Mouse (Mus musculus) embryonic facial prominence, embryonic 12.5 days (tissue): ENCODE measurements around the gene Arid1b. TPM values are rescaled to one million over a fixed set of nuclear protein-coding genes. Genes with fewer than 3 reads are reported as not detected.
A peak's percentile ranks its signal among the peaks of the same experiment; 100 is the strongest.
"Not testable (repeated sequence)": the region's sequence is repeated elsewhere in the genome, so short reads cannot be mapped to it uniquely, and the experiment has no call there.

Experiments
- ATAC-seq: fragments of 200-750 bp; cut with Nextera tagmentation; 2 replicates; pipeline ENCODE4 v1.8.0; 2017; ENCODE audit not compliant: insufficient number of reproducible peaks, insufficient read depth, low FRiP score, low TSS enrichment
- H3K27ac ChIP-seq: fragments of 300-500 bp; sonication (generic); 2 replicates; pipeline ENCODE4 v1.5.1; 2016; ENCODE audit warnings: mild to moderate bottlenecking
- H3K27me3 ChIP-seq: fragments of 300-500 bp; sonication (generic); 2 replicates; pipeline ENCODE4 v1.6.1; 2016; ENCODE audit warnings: mild to moderate bottlenecking, moderate library complexity
- H3K36me3 ChIP-seq: fragments of 300-500 bp; sonication (generic); 2 replicates; pipeline ENCODE4 v1.6.1; 2016; ENCODE audit warnings: mild to moderate bottlenecking
- H3K4me1 ChIP-seq: fragments of 300-500 bp; sonication (generic); 2 replicates; pipeline ENCODE4 v1.6.1; 2016
- H3K4me2 ChIP-seq: fragments of 300-500 bp; sonication (generic); replicated peaks from 2 replicates; pipeline ENCODE4 v1.6.1; 2016; ENCODE audit warnings: mild to moderate bottlenecking, moderate library complexity
- H3K4me3 ChIP-seq: fragments of 300-500 bp; sonication (generic); 2 replicates; pipeline ENCODE4 v1.5.1; 2016; ENCODE audit warnings: mild to moderate bottlenecking
- H3K9ac ChIP-seq: fragments of 300-500 bp; sonication (generic); 2 replicates; pipeline ENCODE4 v1.6.1; 2016; ENCODE audit warnings: mild to moderate bottlenecking, moderate library complexity
- H3K9me3 ChIP-seq: fragments of 300-500 bp; sonication (generic); 2 replicates; pipeline ENCODE4 v1.6.1; 2016; ENCODE audit warnings: mild to moderate bottlenecking, moderate library complexity
- WGBS: fragments of 180-500 bp; shearing (Covaris S2); methylation state at CpG from one replicate; pipeline ENCODE4 v1.1.7; 2016; 5-methylcytosine and 5-hydroxymethylcytosine counted together
- polyA plus RNA-seq: library from polyadenylated mRNA; unstranded; fragments of >200 nt; fragmentation: Nextera tagmentation; extraction: Ambion mirVana; gene quantifications from 2 replicates; pipeline ENCODE4 v1.2.1, GENCODE M21; 2016

Arid1b gene
- polyA plus RNA-seq, 1 experiment from 2014 or later: 18.5 TPM

DNA sequence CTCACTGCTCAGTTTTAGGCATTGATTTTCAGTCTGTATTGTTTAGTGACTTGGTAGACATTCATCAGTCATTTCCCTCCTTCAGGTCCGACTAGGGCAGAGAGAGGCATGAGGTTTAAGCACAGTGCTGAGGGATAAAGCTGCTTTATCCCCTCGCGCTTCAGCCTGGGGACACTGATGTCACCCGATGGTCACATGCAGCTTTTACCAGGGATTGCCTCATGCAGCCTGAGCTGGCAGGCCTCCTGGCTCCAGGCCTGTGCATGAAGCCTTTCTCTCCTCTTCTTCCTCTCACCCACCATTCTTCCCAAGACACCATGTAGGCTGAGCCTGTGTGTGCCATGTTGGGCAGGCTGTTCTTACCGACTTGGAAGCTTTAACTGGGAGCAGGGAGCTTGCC is 84.4 kb downstream of the Arid1b start:
- H3K4me3 ChIP-seq: no peak overlapping the region
- no peak overlapping the region for H3K9ac ChIP-seq
- no peaks in the 10 kb centered on the region for H3K9me3 ChIP-seq
- no peaks in the 10 kb centered on the region for H3K36me3 ChIP-seq
- no peak for ATAC-seq
- H3K27ac ChIP-seq: no peak overlapping the region
- H3K4me2 ChIP-seq: no peak overlapping the region
- 70% methylated on average over 5 of the region's 5 CpGs for WGBS
- H3K27me3 ChIP-seq: no peaks in the 10 kb centered on the region
- H3K4me1 ChIP-seq: peaks cover 39% of the 10 kb centered on the region

- WGBS: 67% methylated on average over 12 of the region's 12 CpGs
- H3K4me3 ChIP-seq: no peak overlapping the region
- H3K4me2 ChIP-seq: no peak overlapping the region
- H3K9me3 ChIP-seq: no peaks in the 10 kb centered on the region
- H3K36me3 ChIP-seq: no peaks in the 10 kb centered on the region
- H3K27ac ChIP-seq: no peak overlapping the region
- no peak overlapping the region for H3K9ac ChIP-seq
- no peaks in the 10 kb centered on the region for H3K27me3 ChIP-seq
- no peak for ATAC-seq
- peaks cover 61% of the 10 kb centered on the region for H3K4me1 ChIP-seq
Measured at GRCm38 (mm10) chr17:5080884-5081419, 86.8 kb downstream of the Arid1b start.

- H3K4me1 ChIP-seq: peaks cover 64% of the 10 kb centered on the region
Measured at GRCm38 (mm10) chr17:5082274-5082673, 88.1 kb downstream of the Arid1b start.

GRCm38 (mm10) chr17:5083497-5083896 is 89.4 kb downstream of the Arid1b start:
- peak overlapping the region; percentile 30; the same call in 1 of the 2 replicates for H3K27ac ChIP-seq
- no peak for ATAC-seq
- WGBS: 83% methylated on average over 3 of the region's 3 CpGs

More at GRCm38 (mm10) chr17:5082274-5082673, 88.1 kb downstream of the Arid1b start:
- no peak overlapping the region for H3K4me3 ChIP-seq
- 82% methylated on average over 8 of the region's 8 CpGs for WGBS
- H3K9me3 ChIP-seq: no peaks in the 10 kb centered on the region
- no peaks in the 10 kb centered on the region for H3K36me3 ChIP-seq
- H3K27ac ChIP-seq: no peak overlapping the region
- H3K27me3 ChIP-seq: no peaks in the 10 kb centered on the region
- no peak overlapping the region for H3K4me2 ChIP-seq
- H3K9ac ChIP-seq: no peak overlapping the region
- ATAC-seq: no peak

DNA sequence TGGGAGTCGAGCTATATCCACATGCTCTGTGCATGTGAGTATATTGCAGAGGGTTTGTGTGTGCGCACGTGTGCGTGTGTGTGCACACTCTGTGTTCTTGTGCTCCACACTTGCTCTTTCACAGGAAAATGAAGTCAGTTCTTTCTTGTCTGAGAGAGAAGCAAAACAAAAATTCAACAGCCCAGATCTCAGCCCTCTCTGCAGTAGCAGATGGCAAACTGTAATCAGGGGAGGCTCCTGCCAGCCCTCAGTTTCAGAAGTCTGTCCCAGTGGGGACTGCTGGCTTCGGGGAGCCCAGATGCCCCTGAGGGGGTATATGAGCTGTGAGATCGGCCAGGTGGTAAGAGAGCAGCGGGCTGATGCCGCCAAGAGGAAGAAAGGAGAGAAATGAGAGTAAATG is 90.0 kb downstream of the Arid1b start:
- Histone ChIP-seq H3K36me3 (no peaks in the 10 kb centered on the region), H3K9me3 (no peaks in the 10 kb centered on the region), H3K4me2 (no peak overlapping the region), H3K4me3 (no peak overlapping the region), H3K27ac (peak overlapping the region; percentile 46), H3K4me1 (peaks cover 58% of the 10 kb centered on the region), H3K9ac (no peak overlapping the region; the same call in 1 of the 2 replicates), H3K27me3 (no peaks in the 10 kb centered on the region)
- WGBS: 54% methylated on average over 8 of the region's 8 CpGs
- no peak for ATAC-seq

More at GRCm38 (mm10) chr17:5083497-5083896, 89.4 kb downstream of the Arid1b start:
- Histone ChIP-seq H3K4me2 (no peak overlapping the region), H3K4me1 (peaks cover 58% of the 10 kb centered on the region), H3K9me3 (no peaks in the 10 kb centered on the region), H3K9ac (no peak overlapping the region), H3K4me3 (no peak overlapping the region), H3K27me3 (no peaks in the 10 kb centered on the region), H3K36me3 (no peaks in the 10 kb centered on the region)

DNA sequence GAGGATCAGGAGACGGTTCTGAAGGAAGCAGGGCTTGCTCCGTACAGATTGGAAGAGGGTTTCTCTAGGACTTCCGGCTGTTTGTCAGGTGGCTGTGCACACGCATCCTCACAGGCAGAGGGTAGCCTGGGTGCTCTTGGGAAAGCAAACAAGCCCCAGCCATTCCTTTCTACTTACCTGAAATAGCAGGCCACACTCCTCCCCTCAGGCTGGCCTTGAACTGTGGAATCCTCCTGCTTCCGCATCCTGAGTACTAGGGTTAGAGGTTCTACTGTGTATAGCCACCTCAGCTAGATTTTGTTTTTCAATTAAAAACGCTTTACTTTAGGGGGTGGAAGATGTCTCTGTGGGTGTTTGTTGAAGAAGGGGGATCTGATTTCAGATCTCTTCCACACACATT is 90.9 kb downstream of the Arid1b start:
- Histone ChIP-seq H3K4me3 (no peak overlapping the region), H3K9me3 (no peaks in the 10 kb centered on the region), H3K27ac (no peak overlapping the region), H3K4me2 (no peak overlapping the region), H3K9ac (no peak overlapping the region), H3K27me3 (no peaks in the 10 kb centered on the region), H3K36me3 (no peaks in the 10 kb centered on the region), H3K4me1 (peaks cover 64% of the 10 kb centered on the region)
- no peak for ATAC-seq
- WGBS: 71% methylated on average over 6 of the region's 6 CpGs

DNA sequence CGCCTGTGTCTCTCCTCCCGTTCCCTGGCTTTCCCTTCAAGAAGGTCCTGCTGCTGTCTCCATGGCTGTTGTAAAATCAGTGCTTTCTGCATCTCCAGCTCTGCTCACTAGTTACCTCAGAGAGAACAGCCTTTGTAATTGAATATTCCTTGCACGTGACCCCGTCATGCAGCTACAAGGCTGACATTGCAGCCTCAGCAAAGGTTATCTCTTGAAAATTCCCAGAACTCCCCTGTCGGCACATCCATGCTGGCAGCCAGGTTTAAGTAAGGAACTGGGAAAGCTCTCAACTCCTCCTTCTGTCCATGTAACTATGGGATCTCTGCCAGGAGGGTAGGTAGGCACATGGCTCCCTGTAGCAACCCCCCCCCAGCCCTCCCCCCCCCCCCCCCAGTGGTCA is 91.8 kb downstream of the Arid1b start:
- H3K4me3 ChIP-seq: no peak overlapping the region
- H3K27ac ChIP-seq: no peak overlapping the region
- no peaks in the 10 kb centered on the region for H3K27me3 ChIP-seq
- H3K4me1 ChIP-seq: peaks cover 61% of the 10 kb centered on the region
- H3K36me3 ChIP-seq: no peaks in the 10 kb centered on the region
- H3K4me2 ChIP-seq: no peak overlapping the region
- 48% methylated on average over 5 of the region's 5 CpGs for WGBS
- ATAC-seq: no peak
- H3K9me3 ChIP-seq: no peaks in the 10 kb centered on the region
- no peak overlapping the region for H3K9ac ChIP-seq

GRCm38 (mm10) chr17:5088241-5088640 is 94.1 kb downstream of the Arid1b start:
- H3K9ac ChIP-seq, H3K36me3 ChIP-seq, H3K4me2 ChIP-seq, H3K27me3 ChIP-seq, H3K27ac ChIP-seq, H3K4me3 ChIP-seq, H3K9me3 ChIP-seq, ATAC-seq: not testable (repeated sequence)
- H3K4me1 ChIP-seq: peaks cover 62% of the 10 kb centered on the region
- WGBS: 74% methylated on average over 2 of the region's 2 CpGs

- H3K9me3 ChIP-seq: no peaks in the 10 kb centered on the region
- H3K4me2 ChIP-seq: no peak overlapping the region
- H3K27me3 ChIP-seq: no peaks in the 10 kb centered on the region
- H3K4me1 ChIP-seq: peaks cover 58% of the 10 kb centered on the region
- H3K36me3 ChIP-seq: no peaks in the 10 kb centered on the region
- H3K27ac ChIP-seq: no peak overlapping the region
- no peak overlapping the region for H3K4me3 ChIP-seq
- no peak overlapping the region for H3K9ac ChIP-seq
- no peak for ATAC-seq
- 72% methylated on average over 5 of the region's 5 CpGs for WGBS
Measured at GRCm38 (mm10) chr17:5088822-5089221, 94.7 kb downstream of the Arid1b start.

DNA sequence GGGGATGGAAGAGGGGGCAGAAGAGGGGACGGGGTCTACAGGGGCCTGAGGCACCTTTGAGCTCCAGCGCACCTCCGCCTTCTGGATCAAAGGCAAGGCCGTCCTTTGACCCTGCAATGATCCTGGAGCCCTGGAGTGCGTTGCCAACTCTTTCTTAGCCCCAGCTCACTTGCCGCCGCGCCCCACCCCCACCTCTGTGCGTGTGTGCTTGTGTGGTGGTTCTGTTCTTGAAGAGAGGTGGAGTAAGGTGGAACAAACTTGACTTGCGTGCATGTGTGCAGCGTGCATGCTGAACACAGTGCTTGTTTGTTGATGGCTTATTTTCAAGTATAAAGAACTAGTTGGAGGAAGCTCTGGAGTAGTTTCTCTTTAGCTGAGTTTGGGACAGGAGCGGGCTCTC is 95.4 kb downstream of the Arid1b start:
- H3K27me3 ChIP-seq: no peaks in the 10 kb centered on the region
- WGBS: 10% methylated on average over 12 of the region's 12 CpGs
- no peak overlapping the region for H3K9ac ChIP-seq
- 0 out of 2 replicates have a peak overlapping the region, but pooled peaks have one; percentile 17 for H3K4me2 ChIP-seq
- no peak for ATAC-seq
- peaks cover 51% of the 10 kb centered on the region for H3K4me1 ChIP-seq
- H3K36me3 ChIP-seq: no peaks in the 10 kb centered on the region
- H3K4me3 ChIP-seq: no peak overlapping the region
- no peak overlapping the region for H3K27ac ChIP-seq
- H3K9me3 ChIP-seq: no peaks in the 10 kb centered on the region

- 79% methylated on average over 16 of the region's 16 CpGs for WGBS
- no peak overlapping the region for H3K4me3 ChIP-seq
- no peaks in the 10 kb centered on the region for H3K9me3 ChIP-seq
- no peak overlapping the region for H3K9ac ChIP-seq
- no peaks in the 10 kb centered on the region for H3K27me3 ChIP-seq
- H3K4me1 ChIP-seq: peaks cover 37% of the 10 kb centered on the region
- ATAC-seq: no peak
- no peak overlapping the region for H3K27ac ChIP-seq
- H3K36me3 ChIP-seq: no peaks in the 10 kb centered on the region
- H3K4me2 ChIP-seq: no peak overlapping the region
Measured at GRCm38 (mm10) chr17:5091490-5091889, 97.4 kb downstream of the Arid1b start.

- H3K4me2 ChIP-seq: no peak overlapping the region
- 0 out of 2 replicates have a peak, but pooled peaks have one; percentile 23 for ATAC-seq
- 57% methylated on average over 10 of the region's 10 CpGs for WGBS
Measured at GRCm38 (mm10) chr17:5091934-5092333, 97.8 kb downstream of the Arid1b start.

More at GRCm38 (mm10) chr17:5091934-5092333, 97.8 kb downstream of the Arid1b start:
- no peaks in the 10 kb centered on the region for H3K27me3 ChIP-seq
- H3K27ac ChIP-seq: no peak overlapping the region
- no peaks in the 10 kb centered on the region for H3K36me3 ChIP-seq
- no peaks in the 10 kb centered on the region for H3K9me3 ChIP-seq
- H3K9ac ChIP-seq: no peak overlapping the region
- H3K4me1 ChIP-seq: peaks cover 37% of the 10 kb centered on the region
- H3K4me3 ChIP-seq: no peak overlapping the region
